Mouse (Mus musculus) frontal cortex, postnatal 14 days (tissue): Measurements from ENCODE around the gene Crip1.

Experiments
- DNase-seq, 2 experiments: peaks; one replicate each; pipeline ENCODE4 v3.0.0; 2022; ENCODE audit warnings: low spot score in 2 of 2

Crip1 gene

GRCm38 (mm10) chr12:113147481-113147880 lies 1.4 kb downstream of the Crip1 start:
- no peak for DNase-seq

- no peak for DNase-seq
Measured at GRCm38 (mm10) chr12:113148381-113149035, 2.4 kb downstream of the Crip1 start.

GRCm38 (mm10) chr12:113149341-113149740 lies 3.2 kb downstream of the Crip1 start:
- no peak for DNase-seq

GRCm38 (mm10) chr12:113149896-113150295 lies 3.8 kb downstream of the Crip1 start:
- no peak for DNase-seq

- no peak for DNase-seq
Measured at GRCm38 (mm10) chr12:113150591-113150990, 4.5 kb downstream of the Crip1 start.

- DNase-seq = no peak
Measured at GRCm38 (mm10) chr12:113151046-113151445, 4.9 kb downstream of the Crip1 start.

- no peak for DNase-seq
Measured at GRCm38 (mm10) chr12:113151661-113152271, 5.7 kb downstream of the Crip1 start.

- no peak for DNase-seq
Measured at GRCm38 (mm10) chr12:113152272-113152661, 6.2 kb downstream of the Crip1 start.

GRCm38 (mm10) chr12:113152991-113153525 lies 6.9 kb downstream of the Crip1 start:
- no peak for DNase-seq

- peak in 1 of 2 experiments; percentile 4 for DNase-seq
Measured at GRCm38 (mm10) chr12:113153971-113154370, 7.9 kb downstream of the Crip1 start.

GRCm38 (mm10) chr12:113154747-113155075 lies 8.6 kb downstream of the Crip1 start:
- peak in 1 of 2 experiments; percentile 7 for DNase-seq

GRCm38 (mm10) chr12:113155076-113155771 lies 9.1 kb downstream of the Crip1 start:
- peak; percentile 34 to 39 for DNase-seq

GRCm38 (mm10) chr12:113155887-113156539 lies 9.9 kb downstream of the Crip1 start, which contains the start of gene Tedc1:
Gene Tedc1 (plus strand): TSS chr12:113156421.
- DNase-seq = peak; percentile 98 to 99

- DNase-seq = no peak
Measured at GRCm38 (mm10) chr12:113156540-113156929, 10.4 kb downstream of the Crip1 start.

GRCm38 (mm10) chr12:113157002-113157401 lies 10.9 kb downstream of the Crip1 start:
- peak in 1 of 2 experiments; percentile 19 for DNase-seq

- no peak for DNase-seq
Measured at GRCm38 (mm10) chr12:113157521-113157920, 11.4 kb downstream of the Crip1 start.

- DNase-seq = no peak
Measured at GRCm38 (mm10) chr12:113157971-113158370, 11.9 kb downstream of the Crip1 start.

- peak in 1 of 2 experiments; percentile 62 for DNase-seq
Measured at GRCm38 (mm10) chr12:113163561-113164006, 17.5 kb downstream of the Crip1 start.

GRCm38 (mm10) chr12:113168031-113168536 lies 22.0 kb downstream of the Crip1 start:
- DNase-seq = no peak

GRCm38 (mm10) chr12:113176960-113177725 lies 31.0 kb downstream of the Crip1 start:
- no peak for DNase-seq

GRCm38 (mm10) chr12:113181020-113181419 lies 34.9 kb downstream of the Crip1 start:
- no peak for DNase-seq
